Mouse (Mus musculus) intestine, embryonic 14.5 days (tissue): ENCODE measurements around the gene Ptpn1. TPM values are rescaled to one million over a fixed set of nuclear protein-coding genes. Genes with fewer than 3 reads are reported as not detected.

Source experiments
- ATAC-seq: fragments of 200-750 bp; cut with Nextera tagmentation; replicated peaks from 2 replicates; pipeline ENCODE4 v1.8.0; 2017; ENCODE audit warnings: low read depth, moderate number of reproducible peaks, moderate TSS enrichment, moderate library complexity; ENCODE audit not compliant: low FRiP score, low TSS enrichment
- DNase-seq: peaks from one replicate; pipeline ENCODE4 v3.0.0-alpha.2; 2018; ENCODE audit warnings: low spot score
- H3K27ac ChIP-seq: fragments of 300-500 bp; sonication (generic); 2 replicates; pipeline ENCODE4 v1.5.1; 2014; ENCODE audit warnings: low read depth, mild to moderate bottlenecking, control low read depth
- H3K27me3 ChIP-seq: fragments of 300-500 bp; sonication (generic); replicated peaks from 2 replicates; pipeline ENCODE4 v1.6.1; 2014; ENCODE audit warnings: low read length, control low read depth; ENCODE audit not compliant: control insufficient read depth, insufficient read depth
- H3K36me3 ChIP-seq: fragments of 300-500 bp; sonication (generic); 2 replicates; pipeline ENCODE4 v1.6.1; 2014; ENCODE audit warnings: low read length, control low read depth; ENCODE audit not compliant: control insufficient read depth, insufficient read depth
- H3K4me1 ChIP-seq: fragments of 300-500 bp; sonication (generic); replicated peaks from 2 replicates; pipeline ENCODE4 v1.6.1; 2014; ENCODE audit warnings: low read length, control low read depth, mixed read lengths; ENCODE audit not compliant: control insufficient read depth, insufficient read depth
- H3K4me2 ChIP-seq: fragments of 300-500 bp; sonication (generic); 2 replicates; pipeline ENCODE4 v1.6.1; 2014; ENCODE audit warnings: low read length
- H3K4me3 ChIP-seq: fragments of 300-500 bp; sonication (generic); 2 replicates; pipeline ENCODE4 v1.5.1; 2014; ENCODE audit warnings: low read depth, low read length, control low read depth, mixed read lengths
- H3K9ac ChIP-seq: fragments of 300-500 bp; sonication (generic); 2 replicates; pipeline ENCODE4 v1.6.1; 2014; ENCODE audit warnings: mild to moderate bottlenecking, low read length
- H3K9me3 ChIP-seq: fragments of 300-500 bp; sonication (generic); 2 replicates; pipeline ENCODE4 v1.6.1; 2016; ENCODE audit warnings: low read length, control low read depth; ENCODE audit not compliant: control insufficient read depth
- WGBS: fragments of 180-500 bp; shearing (Covaris S2); extraction: QIAGEN DNeasy Blood & Tissue Kit; methylation state at CpG from one replicate; pipeline ENCODE4 v1.1.7; 2014; 5-methylcytosine and 5-hydroxymethylcytosine counted together
- polyA plus RNA-seq: library from polyadenylated mRNA; unstranded; fragments of >200 nt; fragmentation: Nextera tagmentation; extraction: Ambion mirVana; gene quantifications from 2 replicates; pipeline ENCODE4 v1.2.1, GENCODE M21; 2014

The Ptpn1 gene
- polyA plus RNA-seq, 1 experiment from 2014 or later = 42.6 TPM

- no peak overlapping the region for H3K27ac ChIP-seq
- no peaks in the 10 kb centered on the region for H3K36me3 ChIP-seq
- H3K4me2 ChIP-seq = no peak overlapping the region
- ATAC-seq (no peak), DNase-seq (no peak)
- no peaks in the 10 kb centered on the region for H3K9me3 ChIP-seq
- no peak overlapping the region for H3K4me3 ChIP-seq
- no peaks in the 10 kb centered on the region for H3K27me3 ChIP-seq
- H3K9ac ChIP-seq = no peak overlapping the region
- H3K4me1 ChIP-seq = peaks cover 22% of the 10 kb centered on the region
- 81% methylated on average over 7 of the region's 7 CpGs for WGBS
Observed at GRCm38 (mm10) chr2:167954928-167955327, 23.1 kb downstream of the Ptpn1 start.

GRCm38 (mm10) chr2:167957539-167957938 is 25.7 kb downstream of the Ptpn1 start:
- DNase-seq = no peak
- Histone ChIP-seq H3K27ac (no peak overlapping the region), H3K9ac (no peak overlapping the region), H3K4me2 (no peak overlapping the region), H3K36me3 (no peaks in the 10 kb centered on the region), H3K9me3 (no peaks in the 10 kb centered on the region), H3K4me1 (peaks cover 32% of the 10 kb centered on the region), H3K4me3 (no peak overlapping the region), H3K27me3 (no peaks in the 10 kb centered on the region)
- 86% methylated on average over 1 of the region's 1 CpGs for WGBS
- no peak for ATAC-seq

- 39% methylated on average over 5 of the region's 5 CpGs for WGBS
- Histone ChIP-seq H3K4me1 (peaks cover 32% of the 10 kb centered on the region), H3K36me3 (no peaks in the 10 kb centered on the region), H3K27ac (peak overlapping the region; percentile 51; the same call in 1 of the 2 replicates), H3K4me2 (no peak overlapping the region), H3K9ac (no peak overlapping the region), H3K9me3 (no peaks in the 10 kb centered on the region), H3K4me3 (no peak overlapping the region), H3K27me3 (no peaks in the 10 kb centered on the region)
- ATAC-seq (no peak), DNase-seq (no peak)
Observed at GRCm38 (mm10) chr2:167958082-167958788, 26.4 kb downstream of the Ptpn1 start.

- H3K27me3 ChIP-seq = no peaks in the 10 kb centered on the region
- H3K4me2 ChIP-seq = no peak overlapping the region
- peak overlapping the region; percentile 51; the same call in 1 of the 2 replicates for H3K27ac ChIP-seq
- peaks cover 4% of the 10 kb centered on the region; the same call in 1 of the 2 replicates for H3K36me3 ChIP-seq
- WGBS = 19% methylated on average over 4 of the region's 4 CpGs
- H3K4me1 ChIP-seq = peaks cover 32% of the 10 kb centered on the region
- DNase-seq = no peak
- ATAC-seq = no peak
- no peaks in the 10 kb centered on the region for H3K9me3 ChIP-seq
- H3K4me3 ChIP-seq = no peak overlapping the region
- no peak overlapping the region for H3K9ac ChIP-seq
Observed at GRCm38 (mm10) chr2:167958843-167959242, 27.0 kb downstream of the Ptpn1 start.

- H3K9me3 ChIP-seq = no peaks in the 10 kb centered on the region
- DNase-seq (no peak), ATAC-seq (no peak)
- no peak overlapping the region for H3K4me3 ChIP-seq
- no peak overlapping the region for H3K27ac ChIP-seq
- no peaks in the 10 kb centered on the region for H3K27me3 ChIP-seq
- H3K36me3 ChIP-seq = peaks cover 8% of the 10 kb centered on the region; the same call in 1 of the 2 replicates
- WGBS = 68% methylated on average over 4 of the region's 4 CpGs
- peaks cover 32% of the 10 kb centered on the region for H3K4me1 ChIP-seq
- H3K4me2 ChIP-seq = no peak overlapping the region
- no peak overlapping the region for H3K9ac ChIP-seq
Observed at GRCm38 (mm10) chr2:167959384-167959911, 27.6 kb downstream of the Ptpn1 start.

GRCm38 (mm10) chr2:167959996-167960395 is 28.1 kb downstream of the Ptpn1 start:
- Histone ChIP-seq H3K4me3 (no peak overlapping the region), H3K27ac (no peak overlapping the region; the same call in 1 of the 2 replicates), H3K9ac (no peak overlapping the region), H3K36me3 (peaks cover 14% of the 10 kb centered on the region), H3K27me3 (no peaks in the 10 kb centered on the region), H3K4me1 (peaks cover 32% of the 10 kb centered on the region), H3K9me3 (no peaks in the 10 kb centered on the region), H3K4me2 (no peak overlapping the region)
- ATAC-seq = no peak
- WGBS = 59% methylated on average over 7 of the region's 7 CpGs
- DNase-seq = no peak

GRCm38 (mm10) chr2:167960584-167960983 is 28.7 kb downstream of the Ptpn1 start:
- DNase-seq (no peak), ATAC-seq (no peak)
- Histone ChIP-seq H3K9ac (no peak overlapping the region), H3K4me2 (no peak overlapping the region), H3K27me3 (no peaks in the 10 kb centered on the region), H3K27ac (no peak overlapping the region), H3K4me1 (peaks cover 32% of the 10 kb centered on the region), H3K36me3 (peaks cover 20% of the 10 kb centered on the region), H3K9me3 (no peaks in the 10 kb centered on the region), H3K4me3 (no peak overlapping the region)
- 68% methylated on average over 8 of the region's 8 CpGs for WGBS

- WGBS = 87% methylated on average over 6 of the region's 6 CpGs
- no peak overlapping the region for H3K9ac ChIP-seq
- peaks cover 32% of the 10 kb centered on the region for H3K4me1 ChIP-seq
- no peak overlapping the region for H3K27ac ChIP-seq
- H3K36me3 ChIP-seq = peaks cover 37% of the 10 kb centered on the region
- ATAC-seq = no peak
- no peak overlapping the region for H3K4me3 ChIP-seq
- no peak for DNase-seq
- no peak overlapping the region for H3K4me2 ChIP-seq
- no peaks in the 10 kb centered on the region for H3K27me3 ChIP-seq
- H3K9me3 ChIP-seq = no peaks in the 10 kb centered on the region
Observed at GRCm38 (mm10) chr2:167962347-167962746, 30.5 kb downstream of the Ptpn1 start.

- Histone ChIP-seq H3K27ac (no peak overlapping the region), H3K4me1 (peaks cover 26% of the 10 kb centered on the region), H3K4me2 (no peak overlapping the region), H3K4me3 (no peak overlapping the region), H3K9me3 (no peaks in the 10 kb centered on the region), H3K36me3 (peaks cover 39% of the 10 kb centered on the region), H3K9ac (no peak overlapping the region), H3K27me3 (no peaks in the 10 kb centered on the region)
- WGBS = 72% methylated on average over 4 of the region's 4 CpGs
- DNase-seq (no peak), ATAC-seq (no peak)
Observed at GRCm38 (mm10) chr2:167963176-167963575, 31.3 kb downstream of the Ptpn1 start.
